Mouse (Mus musculus) hindbrain, embryonic 10.5 days (tissue): ENCODE measurements at regions not wholly inside any gene's neighbourhood (a gene's known extent, or its start where the extent isn't known, plus 50 kb on each side); places are given as distances from the start of the nearest gene placed in this dataset.

Source experiments
- DNase-seq: peaks from one replicate; pipeline ENCODE4 v3.0.0-alpha.2; 2017; ENCODE audit warnings: low spot score
- H3K27ac ChIP-seq: fragments of 300-500 bp; sonication (generic); 2 replicates; pipeline ENCODE4 v1.5.1; 2016; ENCODE audit warnings: mild to moderate bottlenecking, moderate library complexity
- H3K27me3 ChIP-seq: fragments of 300-500 bp; sonication (generic); 2 replicates; pipeline ENCODE4 v1.6.1; 2016; ENCODE audit warnings: mild to moderate bottlenecking; ENCODE audit not compliant: poor library complexity, insufficient read depth, severe bottlenecking
- H3K36me3 ChIP-seq: fragments of 300-500 bp; sonication (generic); 2 replicates; pipeline ENCODE4 v1.6.1; 2016; ENCODE audit warnings: mild to moderate bottlenecking, moderate library complexity
- H3K4me1 ChIP-seq: fragments of 300-500 bp; sonication (generic); replicated peaks from 2 replicates; pipeline ENCODE4 v1.6.1; 2016; ENCODE audit warnings: mild to moderate bottlenecking
- H3K4me3 ChIP-seq: fragments of 300-500 bp; sonication (generic); 2 replicates; pipeline ENCODE4 v1.5.1; 2016; ENCODE audit warnings: mild to moderate bottlenecking, moderate library complexity
- H3K9me3 ChIP-seq: fragments of 300-500 bp; sonication (generic); 2 replicates; pipeline ENCODE4 v1.6.1; 2016; ENCODE audit warnings: mild to moderate bottlenecking, moderate library complexity
- WGBS: fragments of 180-500 bp; shearing (Covaris S2); methylation state at CpG from one replicate; pipeline ENCODE4 v1.1.7; 2016; 5-methylcytosine and 5-hydroxymethylcytosine counted together

GRCm38 (mm10) chr13:107944831-107945230 lies 99.4 kb upstream of the Smim15 start:
- Histone ChIP-seq H3K4me1 (peaks cover 18% of the 10 kb centered on the region), H3K36me3 (no peaks in the 10 kb centered on the region), H3K9me3 (no peaks in the 10 kb centered on the region), H3K27ac (0 out of 2 replicates have a peak overlapping the region, but pooled peaks have one; percentile 64), H3K27me3 (no peaks in the 10 kb centered on the region), H3K4me3 (no peak overlapping the region)
- no peak for DNase-seq
- 86% methylated on average over 10 of the region's 10 CpGs for WGBS

- Histone ChIP-seq H3K9me3 (no peaks in the 10 kb centered on the region), H3K27ac (no peak overlapping the region; the same call in 1 of the 2 replicates), H3K36me3 (no peaks in the 10 kb centered on the region), H3K4me3 (no peak overlapping the region), H3K4me1 (peaks cover 18% of the 10 kb centered on the region), H3K27me3 (no peaks in the 10 kb centered on the region)
- DNase-seq: no peak
- 88% methylated on average over 4 of the region's 4 CpGs for WGBS
Measured at GRCm38 (mm10) chr13:107942979-107943378, 101.3 kb upstream of the Smim15 start.

- H3K27ac ChIP-seq: peak overlapping the region; percentile 23; the same call in 1 of the 2 replicates
- WGBS: 71% methylated on average over 11 of the region's 11 CpGs
- no peak overlapping the region for H3K4me3 ChIP-seq
- no peaks in the 10 kb centered on the region for H3K9me3 ChIP-seq
- H3K36me3 ChIP-seq: no peaks in the 10 kb centered on the region
- H3K27me3 ChIP-seq: no peaks in the 10 kb centered on the region
- peaks cover 18% of the 10 kb centered on the region for H3K4me1 ChIP-seq
- DNase-seq: no peak
Measured at GRCm38 (mm10) chr13:107942297-107942962, 101.8 kb upstream of the Smim15 start.

GRCm38 (mm10) chr13:107939916-107940646 lies 104.2 kb upstream of the Smim15 start:
- Histone ChIP-seq H3K4me1 (peaks cover 17% of the 10 kb centered on the region), H3K9me3 (no peaks in the 10 kb centered on the region), H3K27ac (no peak overlapping the region), H3K36me3 (no peaks in the 10 kb centered on the region), H3K27me3 (no peaks in the 10 kb centered on the region), H3K4me3 (no peak overlapping the region)
- DNase-seq: no peak
- WGBS: 78% methylated on average over 15 of the region's 15 CpGs

- Histone ChIP-seq H3K4me1 (peaks cover 38% of the 10 kb centered on the region), H3K9me3 (no peaks in the 10 kb centered on the region), H3K27me3 (no peaks in the 10 kb centered on the region), H3K4me3 (no peak overlapping the region), H3K36me3 (no peaks in the 10 kb centered on the region), H3K27ac (no peak overlapping the region)
- no peak for DNase-seq
- 72% methylated on average over 12 of the region's 12 CpGs for WGBS
Measured at GRCm38 (mm10) chr13:107935611-107936010, 108.6 kb upstream of the Smim15 start.

- no peaks in the 10 kb centered on the region for H3K36me3 ChIP-seq
- 58% methylated on average over 11 of the region's 11 CpGs for WGBS
- peak overlapping the region; percentile 24; the same call in 1 of the 2 replicates for H3K27ac ChIP-seq
- H3K9me3 ChIP-seq: no peaks in the 10 kb centered on the region
- no peak for DNase-seq
- H3K4me3 ChIP-seq: no peak overlapping the region
- H3K4me1 ChIP-seq: peaks cover 45% of the 10 kb centered on the region
- no peaks in the 10 kb centered on the region for H3K27me3 ChIP-seq
Measured at GRCm38 (mm10) chr13:107934691-107935090, 109.6 kb upstream of the Smim15 start.

GRCm38 (mm10) chr13:107933598-107934571 lies 110.4 kb upstream of the Smim15 start:
- H3K4me3 ChIP-seq: no peak overlapping the region
- peaks cover 51% of the 10 kb centered on the region for H3K4me1 ChIP-seq
- H3K9me3 ChIP-seq: no peaks in the 10 kb centered on the region
- 48% methylated on average over 17 of the region's 17 CpGs for WGBS
- H3K36me3 ChIP-seq: no peaks in the 10 kb centered on the region
- H3K27me3 ChIP-seq: no peaks in the 10 kb centered on the region
- peak overlapping the region; percentile 24; the same call in 1 of the 2 replicates for H3K27ac ChIP-seq
- DNase-seq: no peak

- no peak overlapping the region for H3K4me3 ChIP-seq
- no peaks in the 10 kb centered on the region for H3K36me3 ChIP-seq
- peaks cover 51% of the 10 kb centered on the region for H3K4me1 ChIP-seq
- WGBS: 60% methylated on average over 12 of the region's 12 CpGs
- no peak overlapping the region; the same call in 1 of the 2 replicates for H3K27ac ChIP-seq
- no peak for DNase-seq
- H3K9me3 ChIP-seq: no peaks in the 10 kb centered on the region
- no peaks in the 10 kb centered on the region for H3K27me3 ChIP-seq
Measured at GRCm38 (mm10) chr13:107932423-107933032, 111.7 kb upstream of the Smim15 start.

- H3K27ac ChIP-seq: no peak overlapping the region
- H3K9me3 ChIP-seq: no peaks in the 10 kb centered on the region
- H3K4me1 ChIP-seq: peaks cover 51% of the 10 kb centered on the region
- H3K36me3 ChIP-seq: no peaks in the 10 kb centered on the region
- H3K27me3 ChIP-seq: no peaks in the 10 kb centered on the region
- no peak for DNase-seq
- WGBS: 62% methylated on average over 7 of the region's 7 CpGs
- H3K4me3 ChIP-seq: no peak overlapping the region
Measured at GRCm38 (mm10) chr13:107931216-107931615, 113.0 kb upstream of the Smim15 start.

GRCm38 (mm10) chr13:107927499-107928215 lies 116.6 kb upstream of the Smim15 start:
- Histone ChIP-seq H3K36me3 (no peaks in the 10 kb centered on the region), H3K9me3 (no peaks in the 10 kb centered on the region), H3K4me1 (peaks cover 49% of the 10 kb centered on the region), H3K27ac (no peak overlapping the region), H3K27me3 (no peaks in the 10 kb centered on the region), H3K4me3 (no peak overlapping the region)
- DNase-seq: no peak
- 85% methylated on average over 10 of the region's 10 CpGs for WGBS

GRCm38 (mm10) chr13:107925470-107925869 lies 118.8 kb upstream of the Smim15 start:
- no peak overlapping the region for H3K4me3 ChIP-seq
- H3K36me3 ChIP-seq: no peaks in the 10 kb centered on the region
- peak overlapping the region; percentile 64; the same call in 1 of the 2 replicates for H3K27ac ChIP-seq
- H3K9me3 ChIP-seq: no peaks in the 10 kb centered on the region
- 63% methylated on average over 8 of the region's 8 CpGs for WGBS
- no peak for DNase-seq
- peaks cover 35% of the 10 kb centered on the region for H3K4me1 ChIP-seq
- no peaks in the 10 kb centered on the region for H3K27me3 ChIP-seq
